Mouse (Mus musculus) megakaryocyte, embryonic 14.5 days (primary cell): ENCODE data around the gene Tspan2.

Experiments used
- FLI1 ChIP-seq: IDR thresholded peaks from 2 replicates; pipeline ENCODE4 v1.6.1; 2012; ENCODE audit warnings: low read length, inconsistent platforms, mixed read lengths
- GATA1 ChIP-seq: IDR thresholded peaks from 3 replicates; pipeline ENCODE4 v1.6.1; 2012; ENCODE audit warnings: mixed read lengths, low read length, inconsistent platforms, borderline replicate concordance

DNA sequence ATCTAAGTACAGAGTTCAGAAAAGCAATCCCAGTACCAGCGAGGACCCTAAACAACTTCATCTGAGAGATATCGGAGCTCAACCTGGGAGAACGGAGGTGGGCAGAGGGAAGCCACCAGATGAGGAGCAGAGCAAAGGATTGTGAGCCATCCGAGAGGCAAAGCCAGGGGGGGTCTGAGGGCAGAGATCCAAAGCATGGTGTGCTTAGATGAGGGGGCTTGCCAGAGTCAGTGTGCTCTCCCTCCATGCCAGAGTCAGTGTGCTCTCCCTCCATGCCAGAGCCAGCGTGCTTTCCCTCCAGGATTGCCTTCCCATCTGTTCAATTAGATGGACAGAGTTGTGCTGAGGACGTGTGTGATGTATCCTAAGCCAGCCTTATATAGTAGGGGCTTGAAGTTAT, 2.8 kb downstream of the Tspan2 start:
- TF ChIP-seq GATA1 (no peak), FLI1 (no peak)
